Mouse (Mus musculus): ENCODE results near the gene Hsd17b11.
"Not testable (repeated sequence)": the region's sequence is repeated elsewhere in the genome, so short reads cannot be mapped to it uniquely, and the experiment has no call there.

Gene Hsd17b11

GRCm38 (mm10) chr5:103992831-103993230, 28.9 kb downstream of the Hsd17b11 start:
- no peak for DNase-seq (ENCODE audit: low read depth in 1 of 2, low spot score in 2 of 2)

DNA sequence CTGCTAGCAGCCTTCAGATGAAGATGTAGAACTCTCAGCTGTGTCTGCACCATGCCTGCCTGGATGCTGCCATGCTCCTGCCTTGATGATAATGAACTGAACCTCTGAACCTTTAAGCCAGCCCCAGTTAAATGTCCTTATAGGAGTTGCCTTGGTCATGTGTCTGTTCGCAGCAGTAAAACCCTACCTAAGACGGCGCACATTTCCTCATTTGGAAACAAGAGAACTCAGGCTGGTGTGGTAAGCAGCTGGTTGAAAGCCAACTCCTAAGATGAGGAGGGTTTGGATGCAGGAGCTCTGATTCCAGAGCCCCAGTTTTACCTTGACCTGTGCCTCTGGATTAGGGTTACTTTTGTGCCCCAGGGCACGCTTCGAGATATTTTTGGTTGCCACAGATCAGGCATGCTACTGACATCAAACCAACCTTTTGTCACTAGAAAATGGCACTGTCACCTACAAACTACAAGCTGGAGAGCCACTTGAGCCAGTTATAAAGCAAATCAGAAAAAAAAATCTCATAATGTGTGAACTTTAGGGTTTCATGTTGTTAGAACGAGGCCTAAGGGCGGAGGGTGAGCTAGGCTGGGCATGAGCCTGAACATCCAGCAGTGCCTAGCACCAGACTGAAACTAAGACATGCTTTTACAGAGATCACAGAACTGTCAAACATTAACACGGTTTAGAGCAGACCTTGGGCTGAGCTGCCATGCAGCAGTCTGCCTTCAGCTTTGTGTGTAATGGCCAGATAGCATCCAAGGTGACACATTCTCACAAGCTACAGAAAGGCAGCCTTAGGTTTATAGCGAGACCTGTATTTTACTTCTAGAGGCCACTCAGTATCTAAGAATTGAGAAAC, 40.8 kb downstream of the Hsd17b11 start:
- DNase-seq (ENCODE audit: low read depth in 1 of 2, low spot score in 2 of 2): no peak

GRCm38 (mm10) chr5:103977907-103978570, 43.7 kb downstream of the Hsd17b11 start:
- no peak for DNase-seq (ENCODE audit: low read depth in 1 of 2, low spot score in 2 of 2)

GRCm38 (mm10) chr5:103977297-103977696, 44.4 kb downstream of the Hsd17b11 start, which contains the start of gene Hsd17b13:
Gene Hsd17b13 (minus strand): TSS chr5:103977410.
- DNase-seq (ENCODE audit: low read depth in 1 of 2, low spot score in 2 of 2): no peak

- DNase-seq (ENCODE audit: low read depth in 1 of 2, low spot score in 2 of 2): no peak
These were observed 46.0 kb downstream of the Hsd17b11 start for GRCm38 (mm10) chr5:103975736-103976135.

GRCm38 (mm10) chr5:103972801-103973200, 48.9 kb downstream of the Hsd17b11 start:
- no peak for DNase-seq (ENCODE audit: low read depth in 1 of 2, low spot score in 2 of 2)

DNA sequence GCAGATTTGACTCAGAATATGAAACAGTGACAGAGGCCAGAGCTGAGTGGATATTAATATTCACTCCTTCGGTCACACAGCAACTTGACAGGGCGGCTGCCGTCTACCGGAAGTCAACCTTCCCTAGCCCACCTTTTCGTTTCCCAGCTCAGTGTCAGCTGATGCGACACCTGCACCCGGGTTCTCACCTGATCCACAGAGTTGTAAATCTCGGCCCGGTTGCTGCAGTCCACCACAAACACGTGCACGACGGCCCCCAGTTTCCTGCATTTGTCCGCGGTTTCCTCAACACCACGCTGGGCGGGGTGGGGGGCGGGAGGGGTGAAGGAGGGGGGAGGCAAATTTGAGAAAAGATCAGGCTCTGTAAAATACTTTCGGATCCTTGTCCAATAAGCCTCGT, 49.3 kb downstream of the Hsd17b11 start:
- DNase-seq (ENCODE audit: low read depth in 1 of 2, low spot score in 2 of 2): no peak

DNA sequence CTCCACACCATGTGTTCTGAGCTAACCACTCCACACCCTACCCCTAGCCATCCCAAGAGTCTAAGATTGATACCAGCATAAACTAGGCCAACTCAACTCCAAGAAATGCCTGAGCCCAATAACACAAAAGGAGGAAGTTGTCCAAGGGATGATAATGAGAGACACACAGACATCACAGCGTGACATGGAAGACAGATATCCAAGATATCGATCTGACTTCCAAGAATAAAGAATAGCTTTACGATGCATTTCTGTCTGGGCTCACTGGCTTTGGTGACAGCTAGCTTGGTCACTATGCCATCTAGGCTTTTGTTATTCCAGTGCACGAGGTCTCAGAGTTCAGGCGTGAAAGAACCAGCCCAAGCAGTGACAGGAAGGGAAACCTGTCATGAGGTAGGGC, 50.7 kb downstream of the Hsd17b11 start:
- DNase-seq (ENCODE audit: low read depth in 1 of 2, low spot score in 2 of 2): no peak

DNA sequence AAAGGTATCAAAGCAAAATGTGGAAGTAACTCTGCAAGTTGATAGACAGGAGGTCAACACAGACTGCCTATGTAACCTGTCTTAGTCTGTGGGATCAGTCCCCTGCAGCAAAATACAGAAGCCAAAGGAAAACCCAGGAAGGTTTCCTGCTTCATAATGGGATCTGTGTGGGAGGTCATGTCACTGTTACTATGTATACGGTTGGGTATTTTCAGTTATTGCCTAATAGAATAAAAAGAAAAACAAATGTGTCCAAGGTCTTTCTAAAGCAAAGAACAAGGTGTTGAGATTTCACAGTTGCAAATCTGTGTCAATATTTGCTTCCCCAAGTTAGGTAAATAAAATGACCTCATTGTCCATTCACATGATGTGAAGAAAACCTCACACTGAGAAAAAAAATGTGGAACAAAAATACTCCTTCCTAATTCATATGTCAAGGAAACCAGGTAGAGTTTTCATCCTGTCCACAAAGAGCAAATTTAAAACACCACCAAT, 58.7 kb downstream of the Hsd17b11 start:
- no peak for DNase-seq (ENCODE audit: low read depth in 1 of 2, low spot score in 2 of 2)

- DNase-seq (ENCODE audit: low read depth in 1 of 2, low spot score in 2 of 2): no peak
These were observed 67.1 kb downstream of the Hsd17b11 start for GRCm38 (mm10) chr5:103954638-103955037.

- DNase-seq (ENCODE audit: low read depth in 1 of 2, low spot score in 2 of 2): no peak
These were observed 68.3 kb downstream of the Hsd17b11 start for GRCm38 (mm10) chr5:103953135-103954083.

GRCm38 (mm10) chr5:103950138-103950537, 71.6 kb downstream of the Hsd17b11 start:
- DNase-seq (ENCODE audit: low read depth in 1 of 2, low spot score in 2 of 2): not testable (repeated sequence)

GRCm38 (mm10) chr5:103943183-103943582, 78.5 kb downstream of the Hsd17b11 start:
- DNase-seq (ENCODE audit: low read depth in 1 of 2, low spot score in 2 of 2): no peak

- DNase-seq (ENCODE audit: low read depth in 1 of 2, low spot score in 2 of 2): no peak
These were observed 81.9 kb downstream of the Hsd17b11 start for GRCm38 (mm10) chr5:103939856-103940255.
